Mouse (Mus musculus): ENCODE measurements around the gene Ly6g5b. TPM values are rescaled to one million over a fixed set of nuclear protein-coding genes. Genes with fewer than 3 reads are reported as not detected.

Ly6g5b gene
- 1 to 10 TPM in 1 of 2 experiments, under 1 TPM in 1; 0.81 to 2.3 TPM for total RNA-seq (2021)

GRCm38 (mm10) chr17:35115046-35116019 lies at the start of gene Ly6g5b:
Gene Ly6g5b, minus strand, starts transcription at chr17:35115428.
- intact Hi-C loops (cut with DNase I), result no loop called here
- no peak for DNase-seq

- no peak for DNase-seq
- intact Hi-C loops (cut with DNase I), result no loop called here
These were observed 49.0 kb upstream of the Ly6g5b start for GRCm38 (mm10) chr17:35164218-35164567.

DNA sequence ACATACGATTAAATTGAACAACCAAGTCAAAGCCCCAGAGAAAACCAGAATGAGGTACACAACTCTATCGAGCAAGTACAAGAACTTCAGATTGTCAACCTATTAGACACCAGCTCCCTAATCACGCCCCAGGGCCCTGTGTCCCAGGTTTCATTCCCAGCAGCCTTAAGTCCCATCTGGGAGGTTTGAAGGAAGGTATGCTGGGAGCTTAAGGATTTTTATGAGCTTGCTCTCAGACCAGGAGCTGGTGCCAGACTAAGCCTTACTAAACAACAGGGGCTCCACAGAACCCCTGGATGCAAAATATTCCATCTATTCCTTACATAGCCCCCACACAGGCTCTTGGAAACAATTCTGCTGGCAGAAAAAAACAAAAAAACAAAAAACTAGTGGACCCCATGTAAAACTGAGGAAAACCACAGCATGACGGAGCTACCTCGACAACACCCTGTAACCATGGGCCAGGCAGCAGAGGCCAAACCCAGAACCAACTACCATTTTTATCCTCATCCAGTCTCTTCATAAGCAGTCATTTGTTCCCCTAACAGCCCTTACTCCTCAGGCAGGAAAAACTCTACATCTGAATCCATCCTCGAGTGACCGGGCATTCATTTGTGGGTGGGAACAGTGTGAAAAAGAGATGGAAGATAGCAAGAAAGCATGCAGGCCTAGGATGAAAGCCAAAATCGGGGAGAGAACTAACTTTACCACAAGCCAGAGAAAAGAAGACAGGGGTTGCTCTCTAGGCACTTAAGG lies 48.3 kb upstream of the Ly6g5b start:
- intact Hi-C loops (cut with DNase I), result no loop called here
- DNase-seq, result no peak

DNA sequence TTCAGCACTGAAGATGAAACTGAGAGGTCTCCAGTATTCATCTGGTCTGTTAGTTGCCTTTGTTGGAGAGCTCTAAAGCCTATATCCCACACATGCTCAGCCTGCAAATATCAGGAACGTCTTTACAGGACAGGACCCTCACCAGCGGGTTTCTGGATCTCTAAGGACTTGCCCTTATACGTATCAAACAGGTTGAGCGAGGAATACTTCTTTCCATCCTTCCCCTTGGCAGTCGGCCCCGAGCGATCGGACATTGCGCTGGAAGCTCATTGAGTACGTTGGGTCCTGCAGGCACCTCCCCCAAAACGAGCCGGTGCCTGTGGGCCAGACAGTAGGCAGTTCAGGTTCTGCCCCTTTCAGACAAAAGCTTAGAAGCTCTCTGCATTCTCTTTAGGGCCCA lies 47.5 kb upstream of the Ly6g5b start:
- intact Hi-C loops (cut with DNase I), result no loop called here
- no peak for DNase-seq

GRCm38 (mm10) chr17:35162121-35162520 lies 46.9 kb upstream of the Ly6g5b start:
- intact Hi-C loops (cut with DNase I), result no loop called here
- DNase-seq, result no peak

DNA sequence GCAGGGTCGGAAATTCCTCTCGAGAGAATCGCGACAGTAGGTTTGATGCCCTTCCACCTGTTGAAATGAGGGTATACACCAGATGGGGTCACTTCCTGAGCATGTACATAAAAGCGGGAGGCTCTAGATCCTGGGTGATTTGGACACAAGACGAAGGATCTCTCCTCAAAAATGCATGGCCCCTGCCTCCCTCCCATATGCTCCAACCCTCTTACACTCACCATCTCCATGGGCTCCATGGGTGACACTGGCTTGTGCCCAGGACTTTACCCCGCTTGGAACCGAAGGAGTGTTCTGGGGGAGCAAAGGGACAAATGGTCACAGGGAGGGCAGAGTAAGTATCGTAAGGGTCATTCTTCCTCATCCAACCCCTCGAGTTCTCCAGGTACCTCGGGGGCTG lies 46.2 kb upstream of the Ly6g5b start:
- intact Hi-C loops (cut with DNase I), result no loop called here
- DNase-seq, result no peak

DNA sequence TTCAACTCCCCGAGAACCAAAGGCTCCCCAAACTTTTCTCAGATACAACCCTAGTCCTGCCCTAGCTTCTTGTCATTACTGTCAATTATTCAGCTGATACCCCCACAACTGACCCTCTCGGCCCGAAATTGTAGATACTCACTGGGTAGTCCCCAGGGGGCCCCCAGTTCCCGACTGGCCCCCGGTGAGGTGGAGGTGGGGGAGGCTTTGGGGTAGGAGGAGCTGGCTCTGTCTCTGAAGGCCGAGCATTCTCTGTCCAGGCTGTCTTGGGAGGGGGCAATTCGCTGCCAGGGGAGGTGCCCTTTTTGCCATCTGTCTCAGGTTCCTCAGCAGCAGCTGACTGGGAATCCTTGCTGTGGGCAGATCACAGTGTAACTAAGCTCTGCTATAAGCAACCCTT lies 44.4 kb upstream of the Ly6g5b start:
- intact Hi-C loops (cut with DNase I), result no loop called here
- DNase-seq, result no peak

GRCm38 (mm10) chr17:35158850-35159593 lies 43.8 kb upstream of the Ly6g5b start:
- DNase-seq, result no peak
- intact Hi-C loops (cut with DNase I), result no loop called here

DNA sequence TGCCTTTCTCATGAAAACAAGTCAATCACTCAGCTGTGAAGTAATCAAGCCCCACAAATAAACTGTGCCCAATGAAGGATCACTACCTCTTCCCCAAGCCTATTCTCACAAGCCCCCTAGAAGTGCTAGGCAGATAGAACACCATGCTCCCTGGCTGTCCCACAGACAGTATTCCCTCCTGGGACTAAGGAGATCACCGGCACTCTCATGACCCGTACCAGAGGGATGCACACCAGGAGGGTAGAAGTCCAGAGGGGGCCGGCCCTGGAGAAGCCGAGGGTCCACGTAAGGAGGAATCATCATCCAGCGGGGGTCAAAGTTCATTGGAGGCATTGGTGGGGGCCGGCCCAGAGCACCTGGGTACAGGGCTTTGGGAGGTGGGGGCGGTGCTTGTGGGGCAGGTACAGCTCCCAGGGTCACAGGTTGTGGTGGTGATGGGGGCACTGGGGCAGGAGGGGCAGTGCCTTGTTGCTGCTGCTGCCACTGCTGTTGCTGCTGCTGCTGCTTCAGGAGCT lies 42.5 kb upstream of the Ly6g5b start:
- intact Hi-C loops (cut with DNase I), result no loop called here
- DNase-seq, result no peak

- DNase-seq, result no peak
- intact Hi-C loops (cut with DNase I), result no loop called here
These were observed 42.0 kb upstream of the Ly6g5b start for GRCm38 (mm10) chr17:35157254-35157653.

- intact Hi-C loops (cut with DNase I), result no loop called here
- no peak for DNase-seq
These were observed 41.4 kb upstream of the Ly6g5b start for GRCm38 (mm10) chr17:35156461-35157200.

- DNase-seq, result no peak
- intact Hi-C loops (cut with DNase I), result no loop called here
These were observed 40.2 kb upstream of the Ly6g5b start for GRCm38 (mm10) chr17:35155451-35155850.

GRCm38 (mm10) chr17:35154616-35155015 lies 39.4 kb upstream of the Ly6g5b start:
- DNase-seq, result no peak
- intact Hi-C loops (cut with DNase I), result no loop called here

GRCm38 (mm10) chr17:35153931-35154330 lies 38.7 kb upstream of the Ly6g5b start:
- intact Hi-C loops (cut with DNase I), result no loop called here

GRCm38 (mm10) chr17:35153077-35153476 lies 37.8 kb upstream of the Ly6g5b start:
- no peak for DNase-seq
- intact Hi-C loops (cut with DNase I), result no loop called here

More at GRCm38 (mm10) chr17:35153931-35154330, 38.7 kb upstream of the Ly6g5b start:
- DNase-seq, result no peak

GRCm38 (mm10) chr17:35152121-35152520 lies 36.9 kb upstream of the Ly6g5b start:
- intact Hi-C loops (cut with DNase I), result no loop called here
- no peak for DNase-seq

GRCm38 (mm10) chr17:35147922-35148639 lies 32.9 kb upstream of the Ly6g5b start:
- intact Hi-C loops (cut with DNase I), result no loop called here
- no peak for DNase-seq

DNA sequence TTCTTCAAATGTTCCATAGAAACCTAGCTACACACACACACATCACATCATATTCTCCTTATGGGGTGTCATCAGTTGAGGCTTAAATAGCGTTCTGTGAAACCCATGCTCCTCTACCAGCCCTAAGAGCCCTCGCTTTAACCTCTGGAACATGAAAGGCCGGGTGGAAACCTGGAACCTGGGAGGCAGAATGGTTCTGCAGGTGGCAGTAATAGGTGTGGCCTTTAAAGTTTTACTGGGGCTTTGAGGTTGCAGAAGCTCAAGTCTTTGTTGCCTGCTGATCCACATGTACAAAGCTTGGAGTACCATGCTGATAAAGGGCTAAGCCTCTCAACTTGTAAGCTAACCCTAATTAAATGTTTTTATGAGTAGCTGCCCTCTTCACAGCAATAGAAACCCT lies 32.1 kb upstream of the Ly6g5b start:
- DNase-seq, result no peak
- intact Hi-C loops (cut with DNase I), result no loop called here

DNA sequence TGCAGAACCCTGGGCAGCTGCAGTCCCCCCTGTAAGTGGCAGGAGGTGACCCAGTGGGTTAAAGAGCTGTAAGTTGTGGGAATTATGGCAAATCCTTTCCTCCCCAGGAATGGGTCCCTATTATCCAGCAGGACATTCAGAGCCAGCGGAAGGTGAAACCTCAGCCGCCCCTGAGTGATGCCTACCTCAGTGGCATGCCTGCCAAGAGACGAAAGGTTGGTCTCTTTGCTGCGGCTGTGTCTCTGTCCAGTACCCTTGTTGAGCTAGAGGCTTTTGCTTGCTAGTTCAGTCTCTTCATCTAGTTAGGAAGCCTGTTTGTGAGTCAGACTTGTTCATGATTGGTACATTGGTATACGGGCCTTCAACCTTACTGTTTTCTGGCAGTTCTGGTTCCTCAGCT lies 30.9 kb upstream of the Ly6g5b start:
- DNase-seq, result no peak
- intact Hi-C loops (cut with DNase I), result no loop called here

GRCm38 (mm10) chr17:35141971-35142370 lies 26.7 kb upstream of the Ly6g5b start:
- intact Hi-C loops (cut with DNase I), result no loop called here
- DNase-seq, result no peak
